Mouse (Mus musculus): Measurements from ENCODE around the gene Myh14. TPM values are rescaled to one million over a fixed set of nuclear protein-coding genes. Genes with fewer than 3 reads are reported as not detected.

Gene Myh14
- polyA plus RNA-seq, 1 experiment from 2014 or later: 2.1 TPM

- no peaks in the 10 kb centered on the region for H3K36me3 ChIP-seq (replicated peaks; ENCODE audit: control insufficient read depth, insufficient read depth, low read depth, low read length)
- H3K4me3 ChIP-seq (ENCODE audit: low read depth, low read length): peak overlapping the region; percentile 10
- peaks cover 24% of the 10 kb centered on the region for H3K27me3 ChIP-seq (ENCODE audit: control insufficient read depth, insufficient read depth, low read length)
- DNase-seq (ENCODE audit: low spot score): no peak
- H3K4me2 ChIP-seq (ENCODE audit: low read depth, low read length): peak overlapping the region; percentile 37
- H3K27ac ChIP-seq (replicated peaks; ENCODE audit: low read depth, low read length): no peak overlapping the region
- peaks cover 2% of the 10 kb centered on the region; the same call in 1 of the 2 replicates for H3K4me1 ChIP-seq (ENCODE audit: control insufficient read depth, insufficient read depth, low read length)
- H3K9ac ChIP-seq (replicated peaks; ENCODE audit: low read length): no peak overlapping the region
- no peaks in the 10 kb centered on the region for H3K9me3 ChIP-seq (replicated peaks; ENCODE audit: control insufficient read depth, low read length)
- WGBS: 2% methylated on average over 20 of the region's 20 CpGs
- ATAC-seq (replicated peaks; ENCODE audit: insufficient number of reproducible peaks, low FRiP score, low TSS enrichment, low read depth): no peak
These were observed 67.3 kb downstream of the Myh14 start for GRCm38 (mm10) chr7:44603186-44603855.

GRCm38 (mm10) chr7:44602443-44602842, 68.2 kb downstream of the Myh14 start:
- Histone ChIP-seq H3K4me2 (ENCODE audit: low read depth, low read length) (no peak overlapping the region; the same call in 1 of the 2 replicates), H3K27ac (replicated peaks; ENCODE audit: low read depth, low read length) (no peak overlapping the region), H3K36me3 (replicated peaks; ENCODE audit: control insufficient read depth, insufficient read depth, low read depth, low read length) (no peaks in the 10 kb centered on the region), H3K9me3 (replicated peaks; ENCODE audit: control insufficient read depth, low read length) (no peaks in the 10 kb centered on the region), H3K4me1 (ENCODE audit: control insufficient read depth, insufficient read depth, low read length) (peaks cover 2% of the 10 kb centered on the region; the same call in 1 of the 2 replicates), H3K4me3 (ENCODE audit: low read depth, low read length) (no peak overlapping the region), H3K27me3 (ENCODE audit: control insufficient read depth, insufficient read depth, low read length) (peaks cover 24% of the 10 kb centered on the region), H3K9ac (replicated peaks; ENCODE audit: low read length) (no peak overlapping the region)
- WGBS: 8% methylated on average over 11 of the region's 11 CpGs
- no peak for DNase-seq (ENCODE audit: low spot score)
- ATAC-seq (replicated peaks; ENCODE audit: insufficient number of reproducible peaks, low FRiP score, low TSS enrichment, low read depth): no peak

- Histone ChIP-seq H3K9me3 (replicated peaks; ENCODE audit: control insufficient read depth, low read length) (no peaks in the 10 kb centered on the region), H3K9ac (replicated peaks; ENCODE audit: low read length) (no peak overlapping the region; the same call in 1 of the 2 replicates), H3K4me1 (ENCODE audit: control insufficient read depth, insufficient read depth, low read length) (peaks cover 2% of the 10 kb centered on the region; the same call in 1 of the 2 replicates), H3K27me3 (ENCODE audit: control insufficient read depth, insufficient read depth, low read length) (peaks cover 23% of the 10 kb centered on the region), H3K4me2 (ENCODE audit: low read depth, low read length) (no peak overlapping the region), H3K4me3 (ENCODE audit: low read depth, low read length) (no peak overlapping the region), H3K27ac (replicated peaks; ENCODE audit: low read depth, low read length) (no peak overlapping the region), H3K36me3 (replicated peaks; ENCODE audit: control insufficient read depth, insufficient read depth, low read depth, low read length) (no peaks in the 10 kb centered on the region)
- ATAC-seq (replicated peaks; ENCODE audit: insufficient number of reproducible peaks, low FRiP score, low TSS enrichment, low read depth) (no peak), DNase-seq (ENCODE audit: low spot score) (no peak)
- WGBS: 13% methylated on average over 19 of the region's 19 CpGs
These were observed 69.0 kb downstream of the Myh14 start for GRCm38 (mm10) chr7:44601646-44602045.

- H3K27me3 ChIP-seq (ENCODE audit: control insufficient read depth, insufficient read depth, low read length): peaks cover 16% of the 10 kb centered on the region
- peaks cover 2% of the 10 kb centered on the region; the same call in 1 of the 2 replicates for H3K4me1 ChIP-seq (ENCODE audit: control insufficient read depth, insufficient read depth, low read length)
- H3K4me2 ChIP-seq (ENCODE audit: low read depth, low read length): no peak overlapping the region
- H3K36me3 ChIP-seq (replicated peaks; ENCODE audit: control insufficient read depth, insufficient read depth, low read depth, low read length): no peaks in the 10 kb centered on the region
- no peak overlapping the region for H3K27ac ChIP-seq (replicated peaks; ENCODE audit: low read depth, low read length)
- ATAC-seq (replicated peaks; ENCODE audit: insufficient number of reproducible peaks, low FRiP score, low TSS enrichment, low read depth) (no peak), DNase-seq (ENCODE audit: low spot score) (no peak)
- H3K9ac ChIP-seq (replicated peaks; ENCODE audit: low read length): no peak overlapping the region
- 78% methylated on average over 10 of the region's 10 CpGs for WGBS
- no peak overlapping the region for H3K4me3 ChIP-seq (ENCODE audit: low read depth, low read length)
- H3K9me3 ChIP-seq (replicated peaks; ENCODE audit: control insufficient read depth, low read length): no peaks in the 10 kb centered on the region
These were observed 69.9 kb downstream of the Myh14 start for GRCm38 (mm10) chr7:44600691-44601262.

GRCm38 (mm10) chr7:44598336-44598735, 72.3 kb downstream of the Myh14 start:
- Histone ChIP-seq H3K27me3 (ENCODE audit: control insufficient read depth, insufficient read depth, low read length) (peaks cover 18% of the 10 kb centered on the region), H3K36me3 (replicated peaks; ENCODE audit: control insufficient read depth, insufficient read depth, low read depth, low read length) (no peaks in the 10 kb centered on the region), H3K4me1 (ENCODE audit: control insufficient read depth, insufficient read depth, low read length) (peaks cover 2% of the 10 kb centered on the region; the same call in 1 of the 2 replicates), H3K4me3 (ENCODE audit: low read depth, low read length) (no peak overlapping the region), H3K27ac (replicated peaks; ENCODE audit: low read depth, low read length) (no peak overlapping the region), H3K9me3 (replicated peaks; ENCODE audit: control insufficient read depth, low read length) (no peaks in the 10 kb centered on the region), H3K9ac (replicated peaks; ENCODE audit: low read length) (no peak overlapping the region), H3K4me2 (ENCODE audit: low read depth, low read length) (no peak overlapping the region)
- WGBS: 78% methylated on average over 12 of the region's 12 CpGs
- DNase-seq (ENCODE audit: low spot score): no peak
- no peak for ATAC-seq (replicated peaks; ENCODE audit: insufficient number of reproducible peaks, low FRiP score, low TSS enrichment, low read depth)

GRCm38 (mm10) chr7:44597666-44598065, 73.0 kb downstream of the Myh14 start:
- Histone ChIP-seq H3K9me3 (replicated peaks; ENCODE audit: control insufficient read depth, low read length) (no peaks in the 10 kb centered on the region), H3K4me3 (ENCODE audit: low read depth, low read length) (no peak overlapping the region), H3K27me3 (ENCODE audit: control insufficient read depth, insufficient read depth, low read length) (peaks cover 20% of the 10 kb centered on the region), H3K36me3 (replicated peaks; ENCODE audit: control insufficient read depth, insufficient read depth, low read depth, low read length) (no peaks in the 10 kb centered on the region), H3K27ac (replicated peaks; ENCODE audit: low read depth, low read length) (no peak overlapping the region), H3K4me1 (ENCODE audit: control insufficient read depth, insufficient read depth, low read length) (peaks cover 2% of the 10 kb centered on the region; the same call in 1 of the 2 replicates), H3K9ac (replicated peaks; ENCODE audit: low read length) (no peak overlapping the region), H3K4me2 (ENCODE audit: low read depth, low read length) (no peak overlapping the region)
- ATAC-seq (replicated peaks; ENCODE audit: insufficient number of reproducible peaks, low FRiP score, low TSS enrichment, low read depth) (no peak), DNase-seq (ENCODE audit: low spot score) (no peak)
- 91% methylated on average over 4 of the region's 4 CpGs for WGBS

GRCm38 (mm10) chr7:44596996-44597538, 73.6 kb downstream of the Myh14 start:
- H3K4me2 ChIP-seq (ENCODE audit: low read depth, low read length): no peak overlapping the region
- DNase-seq (ENCODE audit: low spot score) (no peak), ATAC-seq (replicated peaks; ENCODE audit: insufficient number of reproducible peaks, low FRiP score, low TSS enrichment, low read depth) (no peak)
- no peak overlapping the region for H3K27ac ChIP-seq (replicated peaks; ENCODE audit: low read depth, low read length)
- H3K27me3 ChIP-seq (ENCODE audit: control insufficient read depth, insufficient read depth, low read length): peaks cover 23% of the 10 kb centered on the region
- 46% methylated on average over 5 of the region's 5 CpGs for WGBS
- H3K4me1 ChIP-seq (ENCODE audit: control insufficient read depth, insufficient read depth, low read length): peaks cover 2% of the 10 kb centered on the region; the same call in 1 of the 2 replicates
- H3K9ac ChIP-seq (replicated peaks; ENCODE audit: low read length): no peak overlapping the region
- H3K36me3 ChIP-seq (replicated peaks; ENCODE audit: control insufficient read depth, insufficient read depth, low read depth, low read length): no peaks in the 10 kb centered on the region
- H3K9me3 ChIP-seq (replicated peaks; ENCODE audit: control insufficient read depth, low read length): no peaks in the 10 kb centered on the region
- H3K4me3 ChIP-seq (ENCODE audit: low read depth, low read length): no peak overlapping the region

- H3K4me3 ChIP-seq (ENCODE audit: low read depth, low read length): no peak overlapping the region
- H3K9me3 ChIP-seq (replicated peaks; ENCODE audit: control insufficient read depth, low read length): no peaks in the 10 kb centered on the region
- no peak overlapping the region for H3K9ac ChIP-seq (replicated peaks; ENCODE audit: low read length)
- no peak overlapping the region for H3K27ac ChIP-seq (replicated peaks; ENCODE audit: low read depth, low read length)
- no peaks in the 10 kb centered on the region for H3K36me3 ChIP-seq (replicated peaks; ENCODE audit: control insufficient read depth, insufficient read depth, low read depth, low read length)
- H3K27me3 ChIP-seq (ENCODE audit: control insufficient read depth, insufficient read depth, low read length): peaks cover 24% of the 10 kb centered on the region
- peaks cover 4% of the 10 kb centered on the region for H3K4me1 ChIP-seq (ENCODE audit: control insufficient read depth, insufficient read depth, low read length)
- no peak overlapping the region for H3K4me2 ChIP-seq (ENCODE audit: low read depth, low read length)
- DNase-seq (ENCODE audit: low spot score) (no peak), ATAC-seq (replicated peaks; ENCODE audit: insufficient number of reproducible peaks, low FRiP score, low TSS enrichment, low read depth) (no peak)
- WGBS: 90% methylated on average over 6 of the region's 6 CpGs
These were observed 74.6 kb downstream of the Myh14 start for GRCm38 (mm10) chr7:44596051-44596450.

All from embryonic facial prominence, embryonic 11.5 days (tissue).